Mouse (Mus musculus): Measurements from ENCODE around the gene Tas2r118. TPM values are rescaled to one million over a fixed set of nuclear protein-coding genes. Genes with fewer than 3 reads are reported as not detected.

Tas2r118 gene
- not detected in 2 replicates for polyA plus RNA-seq (2016; fragmentation: Nextera tagmentation; extraction: Ambion mirVana)

- Histone ChIP-seq H3K4me3 (no peak within 1 kb of the TSS), H3K27me3 (ENCODE audit: insufficient read depth, poor library complexity, severe bottlenecking) (no peaks in the 10 kb centered on the region), H3K36me3 (no peaks in the 10 kb centered on the region), H3K27ac (no peak within 1 kb of the TSS), H3K4me1 (replicated peaks) (no peaks in the 10 kb centered on the region), H3K9me3 (no peaks in the 10 kb centered on the region)
- no peak for DNase-seq (ENCODE audit: low spot score)
- 91% methylated on average over 5 of the region's 5 CpGs for WGBS
These were observed at the start of gene Tas2r118 for GRCm38 (mm10) chr6:23969960-23970359. Gene Tas2r118 (minus strand): TSS chr6:23970060.

GRCm38 (mm10) chr6:24018320-24018719, 48.5 kb upstream of the Tas2r118 start:
- H3K27ac ChIP-seq: no peak overlapping the region
- no peak for DNase-seq (ENCODE audit: low spot score)
- H3K9me3 ChIP-seq: peaks cover 6% of the 10 kb centered on the region
- H3K4me3 ChIP-seq: no peak overlapping the region
- no peaks in the 10 kb centered on the region for H3K27me3 ChIP-seq (ENCODE audit: insufficient read depth, poor library complexity, severe bottlenecking)
- no peaks in the 10 kb centered on the region for H3K4me1 ChIP-seq (replicated peaks)
- WGBS: 86% methylated on average over 5 of the region's 5 CpGs
- H3K36me3 ChIP-seq: no peaks in the 10 kb centered on the region

- WGBS: 86% methylated on average over 2 of the region's 2 CpGs
- H3K4me1 ChIP-seq (replicated peaks): peaks cover 5% of the 10 kb centered on the region; the same call in 1 of the 2 replicates
- no peaks in the 10 kb centered on the region for H3K27me3 ChIP-seq (ENCODE audit: insufficient read depth, poor library complexity, severe bottlenecking)
- H3K4me3 ChIP-seq: no peak overlapping the region
- H3K9me3 ChIP-seq: no peaks in the 10 kb centered on the region
- no peak for DNase-seq (ENCODE audit: low spot score)
- H3K36me3 ChIP-seq: no peaks in the 10 kb centered on the region
- no peak overlapping the region for H3K27ac ChIP-seq
These were observed 23.4 kb upstream of the Tas2r118 start for GRCm38 (mm10) chr6:23993276-23993675.

GRCm38 (mm10) chr6:23990687-23991387, 21.0 kb upstream of the Tas2r118 start:
- Histone ChIP-seq H3K4me1 (replicated peaks) (peaks cover 5% of the 10 kb centered on the region; the same call in 1 of the 2 replicates), H3K27ac (no peak overlapping the region), H3K27me3 (ENCODE audit: insufficient read depth, poor library complexity, severe bottlenecking) (no peaks in the 10 kb centered on the region), H3K36me3 (no peaks in the 10 kb centered on the region), H3K4me3 (no peak overlapping the region), H3K9me3 (no peaks in the 10 kb centered on the region)
- WGBS: 75% methylated on average over 3 of the region's 3 CpGs
- no peak for DNase-seq (ENCODE audit: low spot score)

- H3K27ac ChIP-seq: no peak overlapping the region
- whole genome bisulfite sequencing: 90% methylated on average over 1 of the region's 1 CpGs
These were observed 16.4 kb upstream of the Tas2r118 start for GRCm38 (mm10) chr6:23986293-23986692.

GRCm38 (mm10) chr6:23966980-23967379, 2.9 kb downstream of the Tas2r118 start:
- Histone ChIP-seq H3K36me3 (no peaks in the 10 kb centered on the region), H3K27me3 (ENCODE audit: insufficient read depth, poor library complexity, severe bottlenecking) (no peaks in the 10 kb centered on the region), H3K4me3 (no peak overlapping the region), H3K27ac (no peak overlapping the region), H3K9me3 (no peaks in the 10 kb centered on the region), H3K4me1 (replicated peaks) (no peaks in the 10 kb centered on the region)
- 86% methylated on average over 2 of the region's 2 CpGs for WGBS
- DNase-seq (ENCODE audit: low spot score): no peak

More at GRCm38 (mm10) chr6:23986293-23986692, 16.4 kb upstream of the Tas2r118 start:
- Histone ChIP-seq H3K4me3 (no peak overlapping the region), H3K9me3 (no peaks in the 10 kb centered on the region), H3K36me3 (no peaks in the 10 kb centered on the region), H3K27me3 (ENCODE audit: insufficient read depth, poor library complexity, severe bottlenecking) (no peaks in the 10 kb centered on the region), H3K4me1 (replicated peaks) (peaks cover 5% of the 10 kb centered on the region; the same call in 1 of the 2 replicates)
- DNase-seq (ENCODE audit: low spot score): no peak

GRCm38 (mm10) chr6:23965925-23966324, 3.9 kb downstream of the Tas2r118 start:
- H3K9me3 ChIP-seq: no peaks in the 10 kb centered on the region
- H3K27ac ChIP-seq: no peak overlapping the region
- H3K27me3 ChIP-seq (ENCODE audit: insufficient read depth, poor library complexity, severe bottlenecking): no peaks in the 10 kb centered on the region
- no peaks in the 10 kb centered on the region for H3K4me1 ChIP-seq (replicated peaks)
- WGBS: 85% methylated on average over 3 of the region's 3 CpGs
- no peak overlapping the region for H3K4me3 ChIP-seq
- no peak for DNase-seq (ENCODE audit: low spot score)
- no peaks in the 10 kb centered on the region for H3K36me3 ChIP-seq

- H3K4me3 ChIP-seq: no peak overlapping the region
- H3K9me3 ChIP-seq: no peaks in the 10 kb centered on the region
- H3K27ac ChIP-seq: no peak overlapping the region
- WGBS: 82% methylated on average over 1 of the region's 1 CpGs
- H3K4me1 ChIP-seq (replicated peaks): no peaks in the 10 kb centered on the region
- no peaks in the 10 kb centered on the region for H3K27me3 ChIP-seq (ENCODE audit: insufficient read depth, poor library complexity, severe bottlenecking)
- H3K36me3 ChIP-seq: no peaks in the 10 kb centered on the region
- DNase-seq (ENCODE audit: low spot score): no peak
These were observed 6.1 kb downstream of the Tas2r118 start for GRCm38 (mm10) chr6:23963741-23964140.

- Histone ChIP-seq H3K36me3 (no peaks in the 10 kb centered on the region), H3K4me1 (replicated peaks) (peaks cover 8% of the 10 kb centered on the region; the same call in 1 of the 2 replicates), H3K27ac (no peak overlapping the region), H3K9me3 (no peaks in the 10 kb centered on the region), H3K4me3 (no peak overlapping the region), H3K27me3 (ENCODE audit: insufficient read depth, poor library complexity, severe bottlenecking) (no peaks in the 10 kb centered on the region)
- no peak for DNase-seq (ENCODE audit: low spot score)
- 92% methylated on average over 1 of the region's 1 CpGs for WGBS
These were observed 29.1 kb downstream of the Tas2r118 start for GRCm38 (mm10) chr6:23940776-23941175.

- Histone ChIP-seq H3K27me3 (ENCODE audit: insufficient read depth, poor library complexity, severe bottlenecking) (no peaks in the 10 kb centered on the region), H3K27ac (no peak overlapping the region), H3K9me3 (no peaks in the 10 kb centered on the region), H3K4me1 (replicated peaks) (peaks cover 8% of the 10 kb centered on the region; the same call in 1 of the 2 replicates), H3K36me3 (no peaks in the 10 kb centered on the region), H3K4me3 (no peak overlapping the region)
- WGBS: 79% methylated on average over 2 of the region's 2 CpGs
- DNase-seq (ENCODE audit: low spot score): no peak
These were observed 31.0 kb downstream of the Tas2r118 start for GRCm38 (mm10) chr6:23938575-23939488.

GRCm38 (mm10) chr6:23936414-23936813, 33.4 kb downstream of the Tas2r118 start:
- Histone ChIP-seq H3K27ac (no peak overlapping the region), H3K4me3 (no peak overlapping the region), H3K27me3 (ENCODE audit: insufficient read depth, poor library complexity, severe bottlenecking) (no peaks in the 10 kb centered on the region), H3K36me3 (no peaks in the 10 kb centered on the region), H3K4me1 (replicated peaks) (peaks cover 13% of the 10 kb centered on the region; the same call in 1 of the 2 replicates), H3K9me3 (no peaks in the 10 kb centered on the region)
- 45% methylated on average over 4 of the region's 4 CpGs for WGBS
- DNase-seq (ENCODE audit: low spot score): no peak

- Histone ChIP-seq H3K4me1 (replicated peaks) (no peaks in the 10 kb centered on the region), H3K27ac (no peak overlapping the region), H3K27me3 (ENCODE audit: insufficient read depth, poor library complexity, severe bottlenecking) (no peaks in the 10 kb centered on the region), H3K4me3 (no peak overlapping the region), H3K36me3 (no peaks in the 10 kb centered on the region), H3K9me3 (no peaks in the 10 kb centered on the region)
- WGBS: 59% methylated on average over 2 of the region's 2 CpGs
- no peak for DNase-seq (ENCODE audit: low spot score)
These were observed 46.1 kb downstream of the Tas2r118 start for GRCm38 (mm10) chr6:23923806-23924205.
